Mouse (Mus musculus): ENCODE measurements at regions not wholly inside any gene's neighbourhood (a gene's known extent, or its start where the extent isn't known, plus 50 kb on each side); places are given as distances from the start of the nearest gene placed in this dataset.

- H3K9ac ChIP-seq (ENCODE audit: insufficient read depth, low read depth): no peak overlapping the region
- in situ Hi-C loops (cut with MboI; ENCODE audit: low pct_ligation_motif_present, low pct_unique_long_range_greater_than_20kb, low sequenced_read_pairs) (no loop called here), dilution Hi-C loops (cut with MboI; ENCODE audit: extremely low pct_ligation_motif_present, extremely low pct_unique_long_range_greater_than_20kb, low sequenced_read_pairs) (no loop called here)
- H3K27me3 ChIP-seq (replicated peaks): no peaks in the 10 kb centered on the region
- no peaks in the 10 kb centered on the region for H3K4me1 ChIP-seq (ENCODE audit: control insufficient read depth in 1 of 2, insufficient read depth in 2 of 2)
- no peak for TF ChIP-seq E2F4 (IDR thresholded peaks at IDR 0.05; ENCODE audit: insufficient replicate concordance, low read depth, low read length)
- TF ChIP-seq MEF2A (IDR thresholded peaks at IDR 0.05; ENCODE audit: borderline replicate concordance, low read depth, low read length): no peak
- TF ChIP-seq HCFC1 (IDR thresholded peaks at IDR 0.05; ENCODE audit: low read depth, low read length): no peak
- no peak for TF ChIP-seq NELFE (IDR thresholded peaks at IDR 0.05; ENCODE audit: low read depth, low read length)
- TF ChIP-seq ZC3H11A (IDR thresholded peaks at IDR 0.05; ENCODE audit: low read depth, low read length): no peak
- no peak for TF ChIP-seq CTCF (conservative IDR thresholded peaks at IDR 0.05 in 1 of 2, IDR thresholded peaks at IDR 0.05 in 1 of 2; ENCODE audit: low read depth in 2 of 2, low read length in 2 of 2)
- no peak for TF ChIP-seq ETS1 (conservative IDR thresholded peaks at IDR 0.05; ENCODE audit: low read depth, low read length)
- no peak for TF ChIP-seq ELF1 (IDR thresholded peaks at IDR 0.05; ENCODE audit: low read depth, low read length)
- TF ChIP-seq TBP (conservative IDR thresholded peaks at IDR 0.05; ENCODE audit: low read depth, low read length): no peak
- TF ChIP-seq CHD1 (IDR thresholded peaks at IDR 0.05; ENCODE audit: low read depth, low read length): no peak
- no peak for TF ChIP-seq ZNF384 (IDR thresholded peaks at IDR 0.05; ENCODE audit: low read depth, low read length)
- H3K79me2 ChIP-seq (replicated peaks; ENCODE audit: control insufficient read depth, extremely low read depth, insufficient read depth, poor library complexity, severe bottlenecking): no peaks in the 10 kb centered on the region
- no peaks in the 10 kb centered on the region for H3K9me3 ChIP-seq (replicated peaks; ENCODE audit: low read length)
- H3K27ac ChIP-seq (ENCODE audit: insufficient read depth, low read depth): no peak overlapping the region
- H3K36me3 ChIP-seq (replicated peaks in 1 of 2; ENCODE audit: control insufficient read depth in 1 of 2, insufficient read depth in 1 of 2, low read length in 1 of 2): no peaks in the 10 kb centered on the region
- H3K4me2 ChIP-seq (ENCODE audit: insufficient read depth, low read depth, poor library complexity, severe bottlenecking): no peak overlapping the region
- DNase-seq (ENCODE audit: extremely low read depth): no peak
- no peak overlapping the region for H3K4me3 ChIP-seq (replicated peaks in 1 of 3; ENCODE audit: low read depth in 2 of 3, low read length in 2 of 3, poor library complexity in 1 of 3)
These were observed 365.6 kb downstream of the Tox3 start for GRCm38 (mm10) chr8:89982551-89982950.

DNA sequence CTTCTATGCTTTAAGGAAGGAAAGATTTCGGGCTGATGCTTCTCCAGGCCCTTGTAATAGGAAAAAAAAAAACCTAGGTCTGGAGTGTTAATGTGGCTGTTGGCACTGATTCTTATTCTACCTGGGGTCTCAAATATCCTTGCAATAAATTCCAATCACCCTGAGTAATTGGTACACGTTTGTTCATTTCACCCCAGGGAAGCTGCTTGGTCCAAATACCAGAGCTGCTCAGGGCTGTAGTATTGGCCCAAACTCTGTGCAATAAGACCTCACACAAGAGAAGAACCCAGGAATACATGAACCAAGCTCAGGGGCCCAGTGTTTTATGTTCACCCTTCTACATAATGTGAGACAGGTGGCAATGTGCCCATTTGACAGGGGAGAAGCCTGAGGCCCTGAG lies 366.8 kb downstream of the Tox3 start:
- dilution Hi-C loops (cut with MboI; ENCODE audit: extremely low pct_ligation_motif_present, extremely low pct_unique_long_range_greater_than_20kb, low sequenced_read_pairs): no loop called here
- H3K4me1 ChIP-seq (ENCODE audit: control insufficient read depth in 1 of 2, insufficient read depth in 2 of 2): no peaks in the 10 kb centered on the region
- no peak for DNase-seq (ENCODE audit: extremely low read depth)
- no peak for TF ChIP-seq SIN3A (IDR thresholded peaks at IDR 0.05; ENCODE audit: low read length)
- TF ChIP-seq POLR2AphosphoS2 (IDR thresholded peaks at IDR 0.05; ENCODE audit: low read depth, low read length): no peak
- TF ChIP-seq RAD21 (IDR thresholded peaks at IDR 0.05; ENCODE audit: low read depth, low read length): no peak
- TF ChIP-seq HCFC1 (IDR thresholded peaks at IDR 0.05; ENCODE audit: low read depth, low read length): no peak
- no peak for TF ChIP-seq ZNF384 (IDR thresholded peaks at IDR 0.05; ENCODE audit: low read depth, low read length)
- no peak for TF ChIP-seq EP300 (IDR thresholded peaks at IDR 0.05; ENCODE audit: low read length)
- TF ChIP-seq JUN (IDR thresholded peaks at IDR 0.05; ENCODE audit: insufficient read depth, low read depth, low read length): no peak
- TF ChIP-seq NRF1 (IDR thresholded peaks at IDR 0.05; ENCODE audit: low read depth, low read length): no peak
- no peak for TF ChIP-seq TCF12 (IDR thresholded peaks at IDR 0.05; ENCODE audit: low read depth, low read length)
- no peak for TF ChIP-seq PAX5 (IDR thresholded peaks at IDR 0.05; ENCODE audit: low read length)
- TF ChIP-seq MYC (IDR thresholded peaks at IDR 0.05; ENCODE audit: low read depth, low read length): no peak
- TF ChIP-seq CHD1 (IDR thresholded peaks at IDR 0.05; ENCODE audit: low read depth, low read length): no peak
- no peak for TF ChIP-seq CTCF (conservative IDR thresholded peaks at IDR 0.05 in 1 of 2, IDR thresholded peaks at IDR 0.05 in 1 of 2; ENCODE audit: low read depth in 2 of 2, low read length in 2 of 2)
- TF ChIP-seq KAT2A (IDR thresholded peaks at IDR 0.05; ENCODE audit: insufficient replicate concordance, low read length): no peak
- no peak for TF ChIP-seq BHLHE40 (IDR thresholded peaks at IDR 0.05; ENCODE audit: low read depth, low read length)
- H3K4me2 ChIP-seq (ENCODE audit: insufficient read depth, low read depth, poor library complexity, severe bottlenecking): no peak overlapping the region
- no peaks in the 10 kb centered on the region for H3K27me3 ChIP-seq (replicated peaks)
- no peak overlapping the region for H3K27ac ChIP-seq (ENCODE audit: insufficient read depth, low read depth)
- H3K4me3 ChIP-seq (replicated peaks in 1 of 3; ENCODE audit: low read depth in 2 of 3, low read length in 2 of 3, poor library complexity in 1 of 3): no peak overlapping the region
- H3K36me3 ChIP-seq (replicated peaks in 1 of 2; ENCODE audit: control insufficient read depth in 1 of 2, insufficient read depth in 1 of 2, low read length in 1 of 2): no peaks in the 10 kb centered on the region
- H3K9ac ChIP-seq (ENCODE audit: insufficient read depth, low read depth): no peak overlapping the region
- no peaks in the 10 kb centered on the region for H3K79me2 ChIP-seq (replicated peaks; ENCODE audit: control insufficient read depth, extremely low read depth, insufficient read depth, poor library complexity, severe bottlenecking)
- no peaks in the 10 kb centered on the region for H3K9me3 ChIP-seq (replicated peaks; ENCODE audit: low read length)
- in situ Hi-C loops (cut with MboI; ENCODE audit: low pct_ligation_motif_present, low pct_unique_long_range_greater_than_20kb, low sequenced_read_pairs): no loop called here
